Mouse (Mus musculus): ENCODE results near the gene Mip.

DNA sequence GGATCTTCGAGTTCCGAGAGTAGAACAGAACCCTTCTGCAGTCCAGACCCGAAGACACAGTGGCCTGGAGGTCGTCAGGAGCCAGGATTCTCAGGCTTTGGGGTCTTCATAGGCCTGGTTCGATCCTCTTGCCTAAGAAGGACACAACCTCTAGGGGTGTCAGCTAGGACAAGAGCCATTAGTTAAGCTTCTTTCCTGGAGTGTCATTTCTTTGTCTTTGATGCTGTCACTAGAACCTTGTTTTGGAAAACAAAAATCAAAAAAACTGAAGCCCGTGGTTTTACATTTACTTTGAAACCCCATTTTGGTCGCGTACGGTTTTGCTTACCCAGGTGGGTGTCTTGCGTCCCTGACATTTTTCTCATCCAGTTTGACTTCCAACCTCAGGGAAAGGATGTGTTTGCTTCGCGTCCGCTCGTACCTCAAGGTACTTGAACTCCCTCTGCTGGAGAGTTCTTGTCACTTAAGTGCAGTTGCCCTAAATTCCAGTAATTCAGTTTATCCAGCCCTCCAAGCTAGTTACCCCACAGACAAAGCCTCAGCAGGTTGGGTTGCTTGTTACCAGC lies 6.9 kb downstream of the Mip start:
- peak; percentile 15; the same call in 1 of the 2 replicates for TF ChIP-seq CTCF (IDR thresholded peaks at IDR 0.05; ENCODE audit: insufficient read depth, low read depth, low read length)
- TF ChIP-seq POLR2A (IDR thresholded peaks at IDR 0.05; ENCODE audit: insufficient read depth, low read depth, low read length), result no peak

All from olfactory bulb, adult 2 months (tissue).